Mouse (Mus musculus): ENCODE measurements around the gene Trim6. TPM values are rescaled to one million over a fixed set of nuclear protein-coding genes. Genes with fewer than 3 reads are reported as not detected.

Trim6 gene
- total RNA-seq, 2 experiments from 2014 or later = 0.22 TPM; not detected in 1

Other genes starting within 250 kb of the Trim6 start
- gene Olfr635, start 247.6 kb upstream of the Trim6 start, total RNA-seq (2021) = under 1 TPM in 1 of 2 experiments, not detected in 1; 0.05 TPM
- not detected for gene Olfr638, start 220.0 kb upstream of the Trim6 start, total RNA-seq (2021)
- under 1 TPM in 1 of 2 experiments, not detected in 1; 0.05 TPM for gene Olfr639, start 201.5 kb upstream of the Trim6 start, total RNA-seq (2021)
- gene Olfr640, start 193.2 kb upstream of the Trim6 start, total RNA-seq (2021) = not detected
- gene Olfr641, start 183.3 kb upstream of the Trim6 start, total RNA-seq (2021) = not detected
- not detected for gene Olfr642, start 166.1 kb upstream of the Trim6 start, total RNA-seq (2021)
- not detected for gene 4930516K23Rik, start 157.3 kb upstream of the Trim6 start, total RNA-seq (2021)
- gene Olfr644, start 146.9 kb upstream of the Trim6 start, total RNA-seq (2021) = not detected
- gene Olfr645, start 133.3 kb upstream of the Trim6 start, total RNA-seq (2021) = not detected
- not detected for gene Olfr646, start 113.9 kb upstream of the Trim6 start, total RNA-seq (2021)
- gene Ubqln5, start 89.0 kb upstream of the Trim6 start, total RNA-seq (2021) = not detected
- gene Olfr643, start 81.4 kb upstream of the Trim6 start, total RNA-seq (2021) = not detected
- not detected for gene Ubqln3, start 75.5 kb upstream of the Trim6 start, total RNA-seq (2021)
- gene Ubqlnl, start 68.2 kb upstream of the Trim6 start, total RNA-seq (2021) = not detected
- not detected for gene Olfm5, start 54.0 kb upstream of the Trim6 start, total RNA-seq (2021)
- under 1 TPM; 0.10 to 0.25 TPM for gene Olfr648, start 35.4 kb upstream of the Trim6 start, total RNA-seq (2021)
- gene Olfr649, start 22.8 kb upstream of the Trim6 start, total RNA-seq (2021) = not detected
- 1 to 10 TPM; 1.6 to 1.7 TPM for gene Trim34a, start 25.7 kb downstream of the Trim6 start, total RNA-seq (2021)
- gene Trim5, start 69.3 kb downstream of the Trim6 start, total RNA-seq (2021) = under 1 TPM; 0.42 to 0.63 TPM
- 1 to 10 TPM; 2.8 to 3.2 TPM for gene Trim12a, start 96.7 kb downstream of the Trim6 start, total RNA-seq (2021)
- gene Trim34b, start 110.7 kb downstream of the Trim6 start, total RNA-seq (2021) = under 1 TPM in 1 of 2 experiments, not detected in 1; 0.27 TPM
- 1 to 10 TPM; 1.4 to 1.6 TPM for gene Trim12c, start 134.6 kb downstream of the Trim6 start, total RNA-seq (2021)
- gene Trim30b, start 151.1 kb downstream of the Trim6 start, total RNA-seq (2021) = not detected
- gene Trim30c, start 182.0 kb downstream of the Trim6 start, total RNA-seq (2021) = not detected
- under 1 TPM; 0.84 to 0.92 TPM for gene Trim30a, start 246.4 kb downstream of the Trim6 start, total RNA-seq (2021)

Data from layer of hippocampus, adult 18-20 months (tissue).